Mouse (Mus musculus) kidney, embryonic 14.5 days (tissue): ENCODE measurements around the gene Bfsp2. TPM values are rescaled to one million over a fixed set of nuclear protein-coding genes. Genes with fewer than 3 reads are reported as not detected.

Source experiments
- ATAC-seq: fragments of 200-750 bp; cut with Nextera tagmentation; 2 replicates; pipeline ENCODE4 v1.8.0; 2017; ENCODE audit warnings: moderate number of reproducible peaks, mild to moderate bottlenecking, moderate TSS enrichment, moderate library complexity; ENCODE audit not compliant: low FRiP score, low TSS enrichment
- H3K27ac ChIP-seq: fragments of 300-500 bp; sonication (generic); 2 replicates; pipeline ENCODE4 v1.5.1; 2014; ENCODE audit warnings: low read depth, mild to moderate bottlenecking, low read length, moderate library complexity, mixed read lengths
- H3K27me3 ChIP-seq: fragments of 300-500 bp; sonication (generic); 2 replicates; pipeline ENCODE4 v1.6.1; 2014; ENCODE audit warnings: mild to moderate bottlenecking, low read length; ENCODE audit not compliant: control insufficient read depth, insufficient read depth
- H3K36me3 ChIP-seq: fragments of 300-500 bp; sonication (generic); 2 replicates; pipeline ENCODE4 v1.6.1; 2014; ENCODE audit warnings: low read length, mixed read lengths; ENCODE audit not compliant: control insufficient read depth, insufficient read depth
- H3K4me1 ChIP-seq: fragments of 300-500 bp; sonication (generic); 2 replicates; pipeline ENCODE4 v1.6.1; 2014; ENCODE audit warnings: low read length, mixed read lengths; ENCODE audit not compliant: control insufficient read depth, insufficient read depth
- H3K4me2 ChIP-seq: fragments of 300-500 bp; sonication (generic); replicated peaks from 2 replicates; pipeline ENCODE4 v1.6.1; 2014; ENCODE audit warnings: low read depth, mild to moderate bottlenecking, low read length
- H3K4me3 ChIP-seq: fragments of 300-500 bp; sonication (generic); 2 replicates; pipeline ENCODE4 v1.5.1; 2014; ENCODE audit warnings: mild to moderate bottlenecking, low read length
- H3K9ac ChIP-seq: fragments of 300-500 bp; sonication (generic); 2 replicates; pipeline ENCODE4 v1.6.1; 2014; ENCODE audit warnings: low read depth, mild to moderate bottlenecking, low read length, moderate library complexity
- H3K9me3 ChIP-seq: fragments of 300-500 bp; sonication (generic); 2 replicates; pipeline ENCODE4 v1.6.1; 2016; ENCODE audit warnings: low read length; ENCODE audit not compliant: control insufficient read depth
- WGBS: fragments of 180-500 bp; shearing (Covaris S2); extraction: QIAGEN DNeasy Blood & Tissue Kit; methylation state at CpG from one replicate; pipeline ENCODE4 v1.1.7; 2014; 5-methylcytosine and 5-hydroxymethylcytosine counted together
- polyA plus RNA-seq: library from polyadenylated mRNA; unstranded; fragments of >200 nt; fragmentation: Nextera tagmentation; extraction: Ambion mirVana; gene quantifications from 2 replicates; pipeline ENCODE4 v1.2.1, GENCODE M21; 2014

Bfsp2 gene
- polyA plus RNA-seq, 1 experiment from 2014 or later: 0.60 TPM

- Histone ChIP-seq H3K4me2 (no peak overlapping the region), H3K36me3 (no peaks in the 10 kb centered on the region), H3K27me3 (no peaks in the 10 kb centered on the region), H3K27ac (no peak overlapping the region), H3K9ac (no peak overlapping the region), H3K4me3 (no peak overlapping the region), H3K4me1 (no peaks in the 10 kb centered on the region), H3K9me3 (no peaks in the 10 kb centered on the region)
- whole genome bisulfite sequencing: 54% methylated on average over 7 of the region's 7 CpGs
- ATAC-seq: no peak
These were observed 103.6 kb downstream of the Bfsp2 start for GRCm38 (mm10) chr9:103376346-103377320.

Other genes starting within 250 kb of the Bfsp2 start
- 12.8 and 17.2 TPM in 2 replicates for gene Trf, start 250.0 kb downstream of the Bfsp2 start, polyA plus RNA-seq
- gene 1300017J02Rik, start 175.3 kb downstream of the Bfsp2 start, polyA plus RNA-seq: 0.97 TPM in 1 of 2 replicates, not detected in the other
- 64.3 and 91.9 TPM in 2 replicates for gene Topbp1, start 175.2 kb downstream of the Bfsp2 start, polyA plus RNA-seq
- gene Cdv3, start 114.6 kb downstream of the Bfsp2 start, polyA plus RNA-seq: 82.9 and 114 TPM in 2 replicates